Mouse (Mus musculus) forebrain, embryonic 11.5 days (tissue): ENCODE data around the gene Aass. TPM values are rescaled to one million over a fixed set of nuclear protein-coding genes. Genes with fewer than 3 reads are reported as not detected.

Source experiments
- ATAC-seq: fragments of 200-750 bp; cut with Nextera tagmentation; replicated peaks from 2 replicates; pipeline ENCODE4 v1.8.0; 2017; ENCODE audit warnings: moderate TSS enrichment; ENCODE audit not compliant: low FRiP score
- DNase-seq: peaks from one replicate; pipeline ENCODE4 v3.0.0-alpha.2; 2017; ENCODE audit warnings: low spot score
- H3K27ac ChIP-seq: fragments of 300-500 bp; sonication (generic); 2 replicates; pipeline ENCODE4 v1.5.1; 2014; ENCODE audit warnings: low read depth, low read length
- H3K27me3 ChIP-seq: fragments of 300-500 bp; sonication (generic); 2 replicates; pipeline ENCODE4 v1.6.1; 2014; ENCODE audit warnings: mild to moderate bottlenecking, low read length, mixed read lengths; ENCODE audit not compliant: control insufficient read depth, insufficient read depth
- H3K36me3 ChIP-seq: fragments of 300-500 bp; sonication (generic); 2 replicates; pipeline ENCODE4 v1.6.1; 2014; ENCODE audit warnings: mild to moderate bottlenecking, low read length, moderate library complexity, mixed read lengths; ENCODE audit not compliant: control insufficient read depth, insufficient read depth
- H3K4me1 ChIP-seq: fragments of 300-500 bp; sonication (generic); replicated peaks from 2 replicates; pipeline ENCODE4 v1.6.1; 2014; ENCODE audit warnings: low read length, mixed read lengths; ENCODE audit not compliant: control insufficient read depth, insufficient read depth
- H3K4me2 ChIP-seq: fragments of 300-500 bp; sonication (generic); 2 replicates; pipeline ENCODE4 v1.6.1; 2014; ENCODE audit warnings: low read depth, mild to moderate bottlenecking, low read length, moderate library complexity, mixed read lengths; ENCODE audit not compliant: severe bottlenecking
- H3K4me3 ChIP-seq: fragments of 300-500 bp; sonication (generic); 2 replicates; pipeline ENCODE4 v1.5.1; 2014; ENCODE audit warnings: low read depth, low read length
- H3K9ac ChIP-seq: fragments of 300-500 bp; sonication (generic); 2 replicates; pipeline ENCODE4 v1.6.1; 2014; ENCODE audit warnings: low read length
- H3K9me3 ChIP-seq: fragments of 300-500 bp; sonication (generic); 2 replicates; pipeline ENCODE4 v1.6.1; 2016; ENCODE audit warnings: low read length, mixed read lengths; ENCODE audit not compliant: control insufficient read depth
- WGBS: fragments of 180-500 bp; shearing (Covaris S2); extraction: QIAGEN DNeasy Blood & Tissue Kit; methylation state at CpG from one replicate; pipeline ENCODE4 v1.1.7; 2014; 5-methylcytosine and 5-hydroxymethylcytosine counted together
- polyA plus RNA-seq: library from polyadenylated mRNA; unstranded; fragments of >200 nt; fragmentation: Nextera tagmentation; extraction: Ambion mirVana; gene quantifications from 2 replicates; pipeline ENCODE4 v1.2.1, GENCODE M21; 2014

Aass gene
- polyA plus RNA-seq, 1 experiment from 2014 or later = 3.2 TPM

- 87% methylated on average over 5 of the region's 5 CpGs for WGBS
Measured at GRCm38 (mm10) chr6:23084587-23085421, 48.0 kb downstream of the Aass start.

GRCm38 (mm10) chr6:23079991-23080680 is 52.6 kb downstream of the Aass start:
- Histone ChIP-seq H3K4me3 (no peak overlapping the region), H3K4me1 (0 out of 2 replicates have a peak, but pooled peaks cover 2% of the 10 kb centered on the region), H3K27ac (no peak overlapping the region), H3K9me3 (no peaks in the 10 kb centered on the region), H3K27me3 (no peaks in the 10 kb centered on the region), H3K36me3 (no peaks in the 10 kb centered on the region), H3K4me2 (no peak overlapping the region), H3K9ac (no peak overlapping the region)
- no peak for ATAC-seq
- 50% methylated on average over 3 of the region's 3 CpGs for whole genome bisulfite sequencing
- DNase-seq = no peak

More at GRCm38 (mm10) chr6:23084587-23085421, 48.0 kb downstream of the Aass start:
- no peaks in the 10 kb centered on the region for H3K27me3 ChIP-seq
- no peaks in the 10 kb centered on the region for H3K36me3 ChIP-seq
- no peaks in the 10 kb centered on the region for H3K9me3 ChIP-seq
- H3K27ac ChIP-seq = no peak overlapping the region
- H3K9ac ChIP-seq = no peak overlapping the region
- no peak for ATAC-seq
- no peak overlapping the region for H3K4me2 ChIP-seq
- no peaks in the 10 kb centered on the region for H3K4me1 ChIP-seq
- DNase-seq = no peak
- no peak overlapping the region for H3K4me3 ChIP-seq

GRCm38 (mm10) chr6:23078273-23078672 is 54.5 kb downstream of the Aass start:
- Histone ChIP-seq H3K4me1 (0 out of 2 replicates have a peak, but pooled peaks cover 2% of the 10 kb centered on the region), H3K36me3 (no peaks in the 10 kb centered on the region), H3K9ac (no peak overlapping the region), H3K4me2 (no peak overlapping the region), H3K27me3 (no peaks in the 10 kb centered on the region), H3K4me3 (no peak overlapping the region), H3K9me3 (no peaks in the 10 kb centered on the region), H3K27ac (no peak overlapping the region)
- 84% methylated on average over 2 of the region's 2 CpGs for WGBS
- ATAC-seq (no peak), DNase-seq (no peak)

DNA sequence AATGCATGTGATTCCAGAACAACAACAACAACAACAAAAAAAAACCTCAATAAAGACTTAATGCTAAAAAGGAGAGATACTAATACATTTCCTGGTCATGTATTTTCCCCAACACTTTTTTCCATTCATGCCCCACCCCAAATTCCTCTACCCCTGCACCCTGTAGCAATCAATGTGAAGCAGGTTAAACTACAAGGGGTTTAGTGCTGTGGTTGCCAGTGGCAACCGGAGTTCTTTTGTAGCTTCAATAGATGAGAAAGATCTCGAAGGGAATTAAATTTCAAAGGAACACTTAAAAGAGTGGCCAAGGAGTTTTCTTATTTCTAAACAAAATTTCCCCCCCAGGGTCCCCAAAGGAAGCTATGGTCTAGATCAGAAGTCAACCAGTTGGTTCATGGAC is 56.7 kb downstream of the Aass start:
- H3K27ac ChIP-seq = no peak overlapping the region
- H3K4me2 ChIP-seq = no peak overlapping the region
- H3K4me1 ChIP-seq = 0 out of 2 replicates have a peak, but pooled peaks cover 2% of the 10 kb centered on the region
- WGBS = 44% methylated on average over 2 of the region's 2 CpGs
- DNase-seq (no peak), ATAC-seq (no peak)
- H3K9me3 ChIP-seq = no peaks in the 10 kb centered on the region
- no peaks in the 10 kb centered on the region for H3K27me3 ChIP-seq
- H3K9ac ChIP-seq = no peak overlapping the region
- H3K36me3 ChIP-seq = no peaks in the 10 kb centered on the region
- H3K4me3 ChIP-seq = no peak overlapping the region

DNA sequence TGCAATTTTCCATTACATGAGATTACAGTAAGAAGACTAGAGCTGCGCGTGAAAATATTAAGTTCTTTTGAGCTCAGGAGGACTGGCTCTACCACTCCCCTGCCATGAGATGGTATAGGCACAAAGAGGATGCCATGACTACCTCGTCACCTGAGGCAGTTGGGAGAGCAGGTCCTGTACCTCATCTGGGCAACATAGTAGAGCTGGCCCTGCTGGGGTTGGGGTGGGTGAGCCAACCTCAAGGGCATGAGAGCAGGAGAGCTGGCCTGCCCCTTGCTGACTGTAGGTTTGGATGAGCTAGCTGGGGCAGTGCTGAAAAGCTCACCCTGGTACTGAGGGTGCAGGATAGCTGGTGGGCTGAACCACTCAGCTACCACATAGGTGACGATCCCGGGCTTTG is 77.1 kb downstream of the Aass start:
- Histone ChIP-seq H3K4me3 (no peak overlapping the region), H3K27me3 (no peaks in the 10 kb centered on the region), H3K9me3 (no peaks in the 10 kb centered on the region), H3K4me1 (no peaks in the 10 kb centered on the region), H3K27ac (no peak overlapping the region), H3K36me3 (peaks cover 6% of the 10 kb centered on the region), H3K9ac (no peak overlapping the region), H3K4me2 (no peak overlapping the region)
- ATAC-seq = no peak
- 95% methylated on average over 5 of the region's 5 CpGs for WGBS
- no peak for DNase-seq

GRCm38 (mm10) chr6:23048836-23049235 is 84.0 kb downstream of the Aass start:
- H3K27ac ChIP-seq = no peak overlapping the region
- 92% methylated on average over 4 of the region's 4 CpGs for WGBS
- ATAC-seq (no peak), DNase-seq (no peak)
- no peak overlapping the region for H3K9ac ChIP-seq
- no peak overlapping the region for H3K4me3 ChIP-seq
- H3K9me3 ChIP-seq = no peaks in the 10 kb centered on the region
- no peak overlapping the region for H3K4me2 ChIP-seq
- H3K4me1 ChIP-seq = no peaks in the 10 kb centered on the region
- peaks cover 10% of the 10 kb centered on the region for H3K36me3 ChIP-seq
- H3K27me3 ChIP-seq = no peaks in the 10 kb centered on the region

DNA sequence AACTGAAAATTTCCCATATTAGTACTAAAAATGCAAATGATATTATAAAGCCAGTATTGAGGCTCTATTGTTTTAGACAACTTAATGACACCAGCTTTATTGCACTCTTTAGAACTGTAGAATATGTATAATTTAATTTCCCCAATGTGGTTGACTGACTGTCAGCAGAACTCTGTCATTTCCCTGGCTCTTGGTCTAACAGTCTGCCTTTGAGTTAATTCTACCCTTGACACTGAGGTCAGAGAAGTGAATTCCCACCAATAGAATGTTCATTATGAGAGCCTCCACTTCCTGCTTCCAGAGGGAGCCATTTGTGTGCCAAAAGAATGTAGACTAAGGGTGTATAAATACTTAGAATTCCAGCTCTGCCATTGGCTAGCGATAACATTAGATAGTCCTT is 104.5 kb downstream of the Aass start:
- Histone ChIP-seq H3K36me3 (peaks cover 5% of the 10 kb centered on the region; the same call in 1 of the 2 replicates), H3K4me3 (no peak overlapping the region), H3K27me3 (no peaks in the 10 kb centered on the region), H3K9ac (no peak overlapping the region), H3K4me2 (no peak overlapping the region), H3K27ac (no peak overlapping the region), H3K4me1 (no peaks in the 10 kb centered on the region), H3K9me3 (no peaks in the 10 kb centered on the region)
- DNase-seq (no peak), ATAC-seq (no peak)
- 88% methylated on average over 1 of the region's 1 CpGs for WGBS
